Comparison of ENCODE assay signal across 14 mouse cellular contexts in genomic region chr4:117134601-117134995, GRCm38 (mm10). TPM values are rescaled to one million over a fixed set of nuclear protein-coding genes. Genes with fewer than 3 reads are reported as not detected.
A peak's percentile ranks its signal among the peaks of the same experiment; 100 is the strongest.
DNase-seq lines count a peak whose midpoint lies in the region; ATAC-seq and TF ChIP-seq lines count a peak whose summit lies in the region.
"Had no signal": no experiment of that assay in that cellular context is flagged by ENCODE, and none has a peak within 500 bp of the region (broad histone marks: within the 10 kb centered on the region; RNA-seq: fewer than 3 reads in every experiment).

No protein-coding gene starts in this region.

- no peak for TF ChIP-seq CTCF in bone marrow, adult 2 months (IDR thresholded peaks at IDR 0.05; ENCODE audit: control insufficient read depth, insufficient read depth, low read length)

- peaks cover 14% of the 10 kb centered on the region for H3K4me1 ChIP-seq in heart, embryonic 15.5 days (replicated peaks)
- peaks cover 7% of the 10 kb centered on the region for H3K4me1 ChIP-seq in bone marrow, adult 2 months (ENCODE audit: control insufficient read depth, insufficient read depth, low read length)
- H3K4me1 ChIP-seq in hindbrain, embryonic 10.5 days (replicated peaks) = peaks cover 68% of the 10 kb centered on the region
- peaks cover 78% of the 10 kb centered on the region for H3K4me1 ChIP-seq in midbrain, embryonic 10.5 days

- no peaks in the 10 kb centered on the region; the same call in 1 of the 2 replicates for H3K36me3 ChIP-seq in heart, embryonic 15.5 days
- peaks cover 20% of the 10 kb centered on the region for H3K36me3 ChIP-seq in hindbrain, embryonic 10.5 days
- peaks cover 21% of the 10 kb centered on the region for H3K36me3 ChIP-seq in midbrain, embryonic 10.5 days

- no peak for ATAC-seq in heart, embryonic 15.5 days (replicated peaks; ENCODE audit: insufficient number of reproducible peaks, insufficient read depth, low FRiP score, low read depth)

- no peak overlapping the region for H3K27ac ChIP-seq in heart, embryonic 15.5 days
- H3K27ac ChIP-seq in bone marrow, adult 2 months (ENCODE audit: control insufficient read depth, insufficient read depth, low read depth, low read length, poor library complexity) = 0 out of 2 replicates have a peak overlapping the region, but pooled peaks have one; percentile 22
- H3K27ac ChIP-seq in hindbrain, embryonic 10.5 days = peak overlapping the region; percentile 93; the same call in 1 of the 2 replicates
- H3K27ac ChIP-seq in midbrain, embryonic 10.5 days (replicated peaks) = peak overlapping the region; percentile 93; the same call in 1 of the 2 replicates

- no peaks in the 10 kb centered on the region for H3K9me3 ChIP-seq in heart, embryonic 15.5 days (replicated peaks)
- no peaks in the 10 kb centered on the region for H3K9me3 ChIP-seq in hindbrain, embryonic 10.5 days
- no peaks in the 10 kb centered on the region for H3K9me3 ChIP-seq in midbrain, embryonic 10.5 days (replicated peaks)

- H3K27me3 ChIP-seq in heart, embryonic 15.5 days = peaks cover 26% of the 10 kb centered on the region
- H3K27me3 ChIP-seq in hindbrain, embryonic 10.5 days (ENCODE audit: insufficient read depth, poor library complexity, severe bottlenecking) = peaks cover 32% of the 10 kb centered on the region
- H3K27me3 ChIP-seq in midbrain, embryonic 10.5 days (ENCODE audit: low read depth, poor library complexity, severe bottlenecking) = peaks cover 35% of the 10 kb centered on the region

- peak overlapping the region; percentile 98; the same call in 1 of the 2 replicates for H3K4me2 ChIP-seq in heart, embryonic 15.5 days

- WGBS in heart, embryonic 15.5 days = 25% methylated on average over 2 of the region's 2 CpGs
- 36% methylated on average over 2 of the region's 2 CpGs for WGBS in bone marrow, adult 2 months
- 41% methylated on average over 2 of the region's 2 CpGs for WGBS in hindbrain, embryonic 10.5 days
- WGBS in midbrain, embryonic 10.5 days = 34% methylated on average over 2 of the region's 2 CpGs

- no peak for DNase-seq in heart, adult 8-10 months (ENCODE audit: low spot score)
- no peak for DNase-seq in hindbrain, embryonic 10.5 days (ENCODE audit: low spot score)
- no peak for DNase-seq in midbrain, embryonic 10.5 days (ENCODE audit: low spot score)
- DNase-seq in testis, postnatal 14 days (ENCODE audit: low spot score) = no peak
- no peak for DNase-seq in urinary bladder, postnatal 36 days (ENCODE audit: low spot score in 2 of 2)
- DNase-seq in lung, postnatal 36 days = no peak

- H3K9ac ChIP-seq in heart, embryonic 15.5 days = no peak overlapping the region

- no peak for TF ChIP-seq POLR2A in bone marrow, adult 2 months (IDR thresholded peaks at IDR 0.05; ENCODE audit: borderline replicate concordance, control insufficient read depth, low read depth, low read length)

- no peak overlapping the region for H3K4me3 ChIP-seq in heart, embryonic 15.5 days
- H3K4me3 ChIP-seq in bone marrow, adult 2 months (replicated peaks; ENCODE audit: control insufficient read depth, low read depth, low read length) = no peak overlapping the region
- peak overlapping the region; percentile 95; the same call in 1 of the 2 replicates for H3K4me3 ChIP-seq in hindbrain, embryonic 10.5 days
- H3K4me3 ChIP-seq in midbrain, embryonic 10.5 days = peak overlapping the region; percentile 95; the same call in 1 of the 2 replicates

RNA-seq across cellular contexts. Expression of gene Plk3, which starts 0.8 kb away (rescaled TPM):
- polyA plus RNA-seq in heart, embryonic 15.5 days (2015; fragmentation: Nextera tagmentation; extraction: Ambion mirVana) = 1.8 and 2.5 TPM in 2 replicates
- 1 to 10 TPM; 1.2 to 1.8 (median 1.6) TPM for total RNA-seq in heart, adult 8-10 months (2022)
- polyA plus RNA-seq in bone marrow, adult 2 months (2011; ENCODE audit: insufficient read depth, insufficient read length, low replicate concordance, missing spikeins) = 3.1 and 7.8 TPM in 2 replicates
- 41.8 and 58.6 TPM in 2 replicates for polyA plus RNA-seq in hindbrain, embryonic 10.5 days (2016; fragmentation: Nextera tagmentation; extraction: Ambion mirVana)
- polyA plus RNA-seq in midbrain, embryonic 10.5 days (2016; fragmentation: Nextera tagmentation; extraction: Ambion mirVana) = 36.8 and 41.3 TPM in 2 replicates

RNA-seq across cellular contexts. Expression of gene Tctex1d4, which starts 8.0 kb away (rescaled TPM):
- 0.24 TPM in 1 of 2 replicates, not detected in the other for polyA plus RNA-seq in heart, embryonic 15.5 days (2015; fragmentation: Nextera tagmentation; extraction: Ambion mirVana)
- total RNA-seq in heart, adult 8-10 months (2022) = under 1 TPM in 1 of 4 experiments, not detected in 3; 0.40 TPM
- not detected in 2 replicates for polyA plus RNA-seq in bone marrow, adult 2 months (2011; ENCODE audit: insufficient read depth, insufficient read length, low replicate concordance, missing spikeins)
- 0.71 TPM in 1 of 2 replicates, not detected in the other for polyA plus RNA-seq in hindbrain, embryonic 10.5 days (2016; fragmentation: Nextera tagmentation; extraction: Ambion mirVana)
- 0.14 TPM in 1 of 2 replicates, not detected in the other for polyA plus RNA-seq in midbrain, embryonic 10.5 days (2016; fragmentation: Nextera tagmentation; extraction: Ambion mirVana)
- total RNA-seq: adrenal gland, postnatal 36 days; heart, postnatal 14 days; left cerebral cortex, postnatal 36 days had no signal
- polyA plus RNA-seq: embryonic facial prominence, embryonic 11.5 days; neural tube, embryonic 11.5 days; stomach, embryonic 14.5 days had no signal

RNA-seq across cellular contexts. Expression of gene Btbd19, which starts 9.1 kb away (rescaled TPM):
- 2.3 and 4.5 TPM in 2 replicates for polyA plus RNA-seq in heart, embryonic 15.5 days (2015; fragmentation: Nextera tagmentation; extraction: Ambion mirVana)
- total RNA-seq in heart, adult 8-10 months (2022) = 1 to 10 TPM; 1.8 to 3.5 (median 2.4) TPM
- polyA plus RNA-seq in bone marrow, adult 2 months (2011; ENCODE audit: insufficient read depth, insufficient read length, low replicate concordance, missing spikeins) = 2.9 and 7.0 TPM in 2 replicates
- 4.4 and 4.8 TPM in 2 replicates for polyA plus RNA-seq in hindbrain, embryonic 10.5 days (2016; fragmentation: Nextera tagmentation; extraction: Ambion mirVana)
- 4.4 and 5.4 TPM in 2 replicates for polyA plus RNA-seq in midbrain, embryonic 10.5 days (2016; fragmentation: Nextera tagmentation; extraction: Ambion mirVana)

RNA-seq across cellular contexts. Expression of gene Rps8, which starts 21.4 kb away (rescaled TPM):
- polyA plus RNA-seq in heart, embryonic 15.5 days (2015; fragmentation: Nextera tagmentation; extraction: Ambion mirVana) = 538 and 545 TPM in 2 replicates
- total RNA-seq in heart, adult 8-10 months (2022) = 100 to 1,000 TPM; 504 to 617 (median 566) TPM
- polyA plus RNA-seq in bone marrow, adult 2 months (2011; ENCODE audit: insufficient read depth, insufficient read length, low replicate concordance, missing spikeins) = 2,334 and 3,425 TPM in 2 replicates
- 660 and 807 TPM in 2 replicates for polyA plus RNA-seq in hindbrain, embryonic 10.5 days (2016; fragmentation: Nextera tagmentation; extraction: Ambion mirVana)
- polyA plus RNA-seq in midbrain, embryonic 10.5 days (2016; fragmentation: Nextera tagmentation; extraction: Ambion mirVana) = 691 and 830 TPM in 2 replicates

RNA-seq across cellular contexts. Expression of gene Ptch2, which starts 38.7 kb away (rescaled TPM):
- polyA plus RNA-seq in heart, embryonic 15.5 days (2015; fragmentation: Nextera tagmentation; extraction: Ambion mirVana) = 1.6 and 3.1 TPM in 2 replicates
- 1 to 10 TPM in 1 of 4 experiments, under 1 TPM in 3; 0.44 to 1.0 (median 0.58) TPM for total RNA-seq in heart, adult 8-10 months (2022)
- 1.5 and 2.8 TPM in 2 replicates for polyA plus RNA-seq in bone marrow, adult 2 months (2011; ENCODE audit: insufficient read depth, insufficient read length, low replicate concordance, missing spikeins)
- 5.8 and 6.9 TPM in 2 replicates for polyA plus RNA-seq in hindbrain, embryonic 10.5 days (2016; fragmentation: Nextera tagmentation; extraction: Ambion mirVana)
- polyA plus RNA-seq in midbrain, embryonic 10.5 days (2016; fragmentation: Nextera tagmentation; extraction: Ambion mirVana) = 12.8 and 15.7 TPM in 2 replicates

Comparison
In these comparisons a context has a peak if more than half of its experiments do, and no peak if none do; other contexts are left out.
1. H3K4me3 ChIP-seq: peak in hindbrain, embryonic 10.5 days (single experiment) and midbrain, embryonic 10.5 days (single experiment); none in heart, embryonic 15.5 days (single experiment) and bone marrow, adult 2 months (single experiment).